Mouse (Mus musculus): ENCODE results near the gene B3glct.

Gene B3glct

DNA sequence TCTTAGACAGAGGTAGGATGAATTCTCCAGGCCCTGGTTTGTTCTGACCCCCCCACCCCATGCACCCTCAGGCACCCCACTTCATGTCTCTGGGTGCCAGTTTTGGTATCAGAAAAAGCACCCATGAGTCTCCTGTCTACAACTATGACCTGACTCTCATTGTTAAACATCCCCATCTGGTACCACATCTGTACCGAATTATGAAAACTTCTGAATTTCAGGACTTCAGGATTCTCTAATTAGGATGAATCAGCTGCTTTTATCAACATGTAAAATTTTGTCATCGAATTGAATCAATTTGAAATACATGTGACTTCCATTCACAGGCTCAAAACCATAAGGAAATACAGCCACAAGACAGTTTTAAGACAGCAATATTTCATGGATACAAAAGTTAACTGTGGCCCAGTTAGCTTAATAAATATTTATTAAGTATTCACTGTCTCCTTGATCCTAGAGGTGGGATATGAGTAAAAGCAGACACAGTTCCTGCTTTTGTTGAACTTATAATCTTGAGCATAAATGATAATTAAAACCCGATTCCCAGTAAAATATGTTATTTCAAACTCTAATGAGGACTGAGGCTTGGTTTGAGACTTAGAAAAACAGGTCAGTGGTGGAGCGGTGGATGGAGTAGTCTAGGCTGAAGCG lies 89.7 kb downstream of the B3glct start:
- TF ChIP-seq GATA4 (IDR thresholded peaks at IDR 0.05; ENCODE audit: insufficient replicate concordance, low read length), result no peak

DNA sequence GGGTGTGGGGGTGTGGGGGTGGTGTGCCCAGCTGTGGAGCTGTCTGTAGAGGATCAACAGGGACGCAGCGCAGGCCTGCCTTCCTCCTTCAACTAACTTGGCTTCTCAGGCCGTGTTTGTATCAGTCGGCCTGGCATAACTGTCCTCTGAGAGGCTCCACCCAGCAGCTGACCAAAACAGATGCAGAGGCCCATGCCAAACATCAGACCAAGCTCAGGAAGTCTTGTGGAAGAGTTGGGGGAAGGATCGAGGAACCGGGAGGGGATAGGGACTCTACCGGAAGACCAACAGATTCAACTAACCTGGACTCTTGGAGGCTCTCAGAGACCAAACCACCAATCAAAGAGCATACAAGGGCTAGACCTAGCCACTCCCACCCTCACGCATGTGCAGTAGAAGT lies 91.6 kb downstream of the B3glct start:
- no peak for TF ChIP-seq GATA4 (IDR thresholded peaks at IDR 0.05; ENCODE audit: insufficient replicate concordance, low read length)

DNA sequence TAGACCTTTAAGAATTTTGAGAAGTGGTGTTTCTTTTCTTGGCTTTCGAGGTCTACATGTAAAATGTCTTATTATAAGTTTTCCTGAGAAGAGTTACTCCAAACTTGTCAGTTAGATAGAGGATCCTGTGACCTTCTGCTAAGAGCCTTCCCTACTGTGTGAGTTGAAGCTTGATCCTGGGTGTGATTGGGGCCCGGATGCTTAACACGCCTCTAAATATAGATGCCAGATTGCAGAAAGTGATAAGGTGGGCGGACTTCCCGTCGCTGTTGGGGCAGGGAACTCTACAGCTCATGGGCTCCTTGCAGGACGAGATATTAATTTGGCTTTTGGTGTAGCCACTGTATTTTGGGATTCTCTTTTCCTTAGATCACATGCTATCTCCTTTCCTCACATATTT lies 98.0 kb downstream of the B3glct start:
- no peak for TF ChIP-seq GATA4 (IDR thresholded peaks at IDR 0.05; ENCODE audit: insufficient replicate concordance, low read length)

GRCm38 (mm10) chr5:149779740-149780139 lies 101.7 kb downstream of the B3glct start:
- no peak for TF ChIP-seq GATA4 (IDR thresholded peaks at IDR 0.05; ENCODE audit: insufficient replicate concordance, low read length)

DNA sequence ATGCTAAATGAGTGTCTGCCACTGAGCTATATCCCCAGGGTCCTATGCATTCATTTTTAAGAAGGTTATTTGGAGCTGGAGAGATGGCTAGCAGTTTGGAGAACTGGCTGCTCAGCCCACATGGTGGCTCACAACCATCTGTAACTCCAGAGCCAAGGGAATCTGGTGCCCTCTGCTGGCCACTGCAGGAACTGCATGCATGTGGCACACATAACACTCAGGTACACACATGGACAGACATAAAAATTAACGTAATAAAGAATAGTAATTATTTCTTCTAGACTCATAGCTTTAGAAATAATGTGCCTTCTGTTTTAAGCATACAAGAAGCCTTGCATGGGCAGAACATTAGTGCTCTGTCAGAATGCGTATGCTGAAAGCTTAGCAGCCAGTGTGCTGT lies 102.4 kb downstream of the B3glct start:
- TF ChIP-seq GATA4 (IDR thresholded peaks at IDR 0.05; ENCODE audit: insufficient replicate concordance, low read length), result no peak

GRCm38 (mm10) chr5:149790087-149790486 lies 112.1 kb downstream of the B3glct start:
- TF ChIP-seq GATA4 (IDR thresholded peaks at IDR 0.05; ENCODE audit: insufficient replicate concordance, low read length), result no peak

DNA sequence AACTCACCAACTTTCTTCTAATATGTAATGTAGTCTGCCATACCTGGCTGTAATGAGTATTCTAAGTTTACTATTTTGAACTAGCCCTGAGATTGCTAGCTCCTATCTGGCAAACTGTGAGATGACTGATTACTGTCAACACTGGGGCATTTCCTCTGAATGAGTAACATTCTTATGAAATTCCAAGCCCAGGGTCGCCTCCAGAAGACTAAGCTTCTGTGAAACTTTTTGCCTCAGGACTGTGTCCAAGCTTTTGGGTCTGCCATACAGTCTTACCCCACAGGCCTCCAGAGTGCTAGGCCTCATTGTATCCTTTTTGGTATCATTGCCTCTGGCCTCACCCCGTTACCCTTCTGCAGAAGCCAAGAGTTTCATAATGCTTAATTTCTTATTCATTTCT lies 132.0 kb downstream of the B3glct start:
- no peak for TF ChIP-seq GATA4 (IDR thresholded peaks at IDR 0.05; ENCODE audit: insufficient replicate concordance, low read length)

GRCm38 (mm10) chr5:149811835-149812234 lies 133.8 kb downstream of the B3glct start:
- TF ChIP-seq GATA4 (IDR thresholded peaks at IDR 0.05; ENCODE audit: insufficient replicate concordance, low read length), result no peak

All from liver, adult (tissue).